Mouse (Mus musculus): ENCODE measurements around the gene Flvcr1.

The Flvcr1 gene

DNA sequence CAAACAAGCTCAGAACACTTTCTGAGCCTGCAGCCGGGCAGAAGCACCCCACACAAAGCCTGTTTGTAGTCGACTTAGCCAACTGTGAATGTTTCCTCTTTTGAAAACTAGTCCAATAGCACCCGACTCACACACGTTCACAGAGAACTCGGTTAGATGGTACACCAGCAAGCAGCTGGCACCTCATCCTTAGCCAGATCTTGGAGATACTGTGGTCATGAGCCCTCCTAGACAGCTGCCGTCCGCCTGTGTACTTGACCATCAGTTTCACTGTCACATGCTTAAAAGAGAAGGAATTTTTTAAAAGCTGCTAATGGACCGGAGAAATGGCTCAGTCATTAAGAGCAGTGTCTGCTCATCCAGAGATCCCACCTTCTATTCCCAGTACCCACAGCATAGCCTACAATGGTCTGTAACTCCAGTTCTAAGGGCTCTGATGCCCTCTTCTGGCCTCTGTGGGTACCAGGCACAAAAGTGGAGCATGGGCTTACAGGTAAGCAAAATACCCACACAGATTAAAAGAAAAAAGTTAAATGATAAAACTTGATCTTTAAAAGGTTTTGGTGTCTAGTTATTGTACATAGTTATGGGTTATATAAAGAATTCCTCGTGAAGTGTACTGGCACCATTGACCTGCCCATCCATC lies 36.4 kb downstream of the Flvcr1 start:
- ATAC-seq (ENCODE audit: insufficient number of reproducible peaks, low FRiP score, low TSS enrichment): no peak

DNA sequence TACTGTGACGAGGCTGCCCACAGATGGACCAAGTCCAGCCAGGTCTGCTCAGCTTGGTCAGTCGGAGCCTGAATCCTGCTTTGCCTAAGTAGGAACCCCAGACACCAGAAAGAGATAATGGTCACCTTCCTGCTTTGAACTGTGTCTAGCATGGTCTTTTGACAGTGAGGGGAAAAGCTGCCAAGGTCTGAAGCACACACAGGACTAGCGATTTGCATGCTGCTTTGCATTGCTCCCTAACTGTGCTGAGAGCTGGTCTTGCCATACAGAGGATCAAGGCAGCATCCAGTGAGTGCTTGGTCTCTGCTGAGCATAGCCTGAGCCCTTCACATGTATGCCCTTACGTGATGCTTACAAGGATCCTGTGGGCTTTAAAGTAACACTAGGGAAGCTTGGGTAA lies 44.5 kb downstream of the Flvcr1 start:
- ATAC-seq (ENCODE audit: insufficient number of reproducible peaks, low FRiP score, low TSS enrichment): no peak

DNA sequence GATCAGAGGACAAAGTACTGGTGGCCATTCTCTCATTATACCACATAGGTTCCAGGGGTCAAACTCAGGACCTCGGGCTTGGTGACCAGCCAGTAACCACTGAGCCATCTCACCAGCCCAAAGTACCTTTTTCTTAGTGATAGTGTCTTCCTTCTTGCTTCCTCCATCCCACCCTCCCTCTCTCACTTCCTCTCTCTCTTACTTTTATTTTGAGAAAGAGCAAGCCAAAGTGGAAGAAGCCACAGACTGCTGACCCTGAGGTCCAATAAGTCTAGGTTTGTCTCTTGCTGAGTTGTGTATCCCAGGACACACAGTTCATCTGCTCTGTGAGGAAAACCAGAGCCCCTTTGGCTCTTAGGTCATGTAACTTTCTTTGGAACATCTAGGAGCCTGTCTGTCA lies 45.5 kb downstream of the Flvcr1 start:
- no peak for ATAC-seq (ENCODE audit: insufficient number of reproducible peaks, low FRiP score, low TSS enrichment)

DNA sequence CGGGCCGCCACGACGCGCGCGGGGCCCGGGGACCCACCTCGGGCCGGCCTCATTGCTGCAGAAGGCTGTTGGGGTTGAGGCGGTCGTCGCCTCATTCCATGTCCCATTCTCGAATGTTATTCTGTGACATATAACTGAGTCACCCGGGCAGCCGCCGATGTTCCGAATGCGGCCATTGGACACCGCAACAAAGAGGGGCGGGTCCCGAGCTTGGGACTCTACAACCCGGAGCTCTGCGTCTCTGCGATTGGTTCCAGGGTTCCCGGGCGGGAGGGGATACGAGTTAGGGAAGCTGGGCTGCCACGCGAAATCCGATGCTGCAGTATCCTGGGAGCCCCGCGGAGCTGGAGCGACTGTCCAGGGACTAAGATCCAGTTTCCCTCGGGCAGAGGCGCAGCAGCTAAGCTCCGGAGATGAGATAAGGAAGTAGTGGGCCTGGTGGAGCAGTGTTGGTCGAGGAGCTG lies 46.8 kb downstream of the Flvcr1 start, which contains the start of gene Vash2:
TSS of gene Vash2 (minus strand) at position 197 of the 464 bp plus-strand sequence.
- ATAC-seq (ENCODE audit: insufficient number of reproducible peaks, low FRiP score, low TSS enrichment): peak; percentile 57; the same call in 1 of the 2 replicates

DNA sequence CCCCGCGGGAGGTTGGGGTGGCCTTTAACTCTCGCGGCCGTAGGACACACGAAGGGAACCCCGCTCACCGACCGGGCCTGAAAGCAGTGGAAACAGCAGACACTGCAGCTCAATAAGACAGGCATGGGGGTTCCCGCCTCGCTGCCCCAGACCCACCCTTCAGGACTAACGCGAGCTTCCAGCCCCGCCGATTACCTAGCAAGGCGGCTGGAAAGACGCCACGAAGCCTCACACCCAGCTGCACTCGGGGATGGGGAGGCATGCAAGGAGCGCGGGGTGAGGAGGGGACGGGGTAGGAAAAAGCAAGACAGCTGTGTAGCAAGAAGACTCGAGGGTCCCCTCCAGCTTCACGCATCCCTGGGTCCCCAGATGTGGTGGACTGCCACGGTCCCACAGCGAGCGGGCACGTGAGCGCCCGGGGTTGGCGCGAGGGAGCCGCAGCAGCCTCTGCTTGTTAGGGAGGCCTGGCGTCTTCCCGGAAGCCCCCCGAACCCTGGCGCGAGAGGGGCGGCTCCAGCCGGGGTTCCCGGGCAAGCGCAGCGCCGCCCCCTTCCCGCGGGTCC lies 47.4 kb downstream of the Flvcr1 start:
- 0 out of 2 replicates have a peak, but pooled peaks have one; percentile 50 for ATAC-seq (ENCODE audit: insufficient number of reproducible peaks, low FRiP score, low TSS enrichment)

DNA sequence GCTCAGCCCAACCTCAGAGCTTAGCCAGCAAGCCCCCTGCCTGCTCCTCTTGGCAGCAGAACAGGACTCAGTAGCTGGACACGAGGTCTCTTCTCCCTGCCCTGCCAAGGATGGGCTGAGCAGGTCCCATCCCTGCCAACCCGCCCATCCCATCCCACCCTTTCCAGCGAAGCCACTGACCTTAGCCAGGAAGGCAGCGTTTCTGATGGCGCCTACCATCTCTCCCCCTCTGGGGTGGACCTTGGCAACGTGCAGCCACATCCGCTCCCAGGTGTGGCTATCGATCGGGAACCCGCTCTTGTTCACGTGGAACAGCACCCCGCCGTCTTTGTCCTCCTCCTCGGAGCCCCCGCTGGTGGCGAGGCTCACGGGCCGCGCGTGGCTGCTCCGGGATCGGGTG lies 48.0 kb downstream of the Flvcr1 start:
- ATAC-seq (ENCODE audit: insufficient number of reproducible peaks, low FRiP score, low TSS enrichment): no peak

DNA sequence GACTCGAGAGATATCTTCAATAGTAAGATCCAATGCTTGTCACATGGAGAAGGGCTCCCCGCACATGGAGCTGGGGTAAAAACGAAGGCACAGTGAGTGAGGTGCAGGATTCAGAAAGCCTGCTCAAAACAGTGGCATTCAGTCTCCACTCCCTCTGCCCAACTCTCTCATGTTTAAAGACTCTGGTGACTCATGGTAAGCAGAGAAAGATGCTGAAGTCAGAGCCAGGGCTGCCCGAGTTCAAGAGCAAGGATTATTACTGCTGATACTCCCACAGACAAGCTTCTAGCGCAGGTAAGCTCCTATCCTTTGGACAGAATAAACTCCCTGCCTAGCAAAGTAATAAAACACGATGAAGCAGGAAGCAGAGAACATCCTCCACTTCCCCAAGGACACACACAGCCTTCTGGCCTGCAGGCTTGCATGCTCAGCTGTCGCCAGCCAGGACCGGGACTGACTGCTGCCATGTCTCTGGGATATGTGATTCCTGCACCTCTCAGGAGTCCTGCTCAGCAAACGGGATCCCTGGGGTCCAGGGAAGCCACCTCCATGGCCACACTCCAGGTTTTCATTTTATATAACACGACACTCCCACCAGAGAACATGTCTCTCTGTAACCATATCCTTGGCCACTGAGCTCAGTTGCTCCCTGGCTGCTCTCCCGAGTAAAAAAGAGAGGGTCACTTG lies 48.9 kb downstream of the Flvcr1 start:
- ATAC-seq (ENCODE audit: insufficient number of reproducible peaks, low FRiP score, low TSS enrichment): no peak

DNA sequence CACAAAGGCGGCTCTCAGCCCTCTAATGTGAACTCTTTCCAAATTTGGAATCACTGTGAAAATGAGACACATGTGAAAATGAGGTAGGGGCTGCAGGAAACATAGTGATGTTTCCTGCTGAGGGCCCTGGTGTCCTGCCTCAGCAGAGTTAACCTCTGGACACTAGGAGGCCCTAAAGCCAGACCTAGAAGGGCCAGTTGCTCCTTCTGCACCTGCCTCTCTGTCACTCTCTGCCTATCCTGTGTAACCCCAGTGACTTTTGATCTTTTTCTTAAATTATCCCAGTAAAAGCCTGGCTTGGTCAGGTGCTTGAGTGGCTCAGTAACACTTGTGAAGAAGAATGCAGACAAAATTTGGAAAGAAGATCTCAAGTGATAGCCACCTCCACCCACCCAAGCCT lies 51.1 kb downstream of the Flvcr1 start:
- ATAC-seq (ENCODE audit: insufficient number of reproducible peaks, low FRiP score, low TSS enrichment): no peak

DNA sequence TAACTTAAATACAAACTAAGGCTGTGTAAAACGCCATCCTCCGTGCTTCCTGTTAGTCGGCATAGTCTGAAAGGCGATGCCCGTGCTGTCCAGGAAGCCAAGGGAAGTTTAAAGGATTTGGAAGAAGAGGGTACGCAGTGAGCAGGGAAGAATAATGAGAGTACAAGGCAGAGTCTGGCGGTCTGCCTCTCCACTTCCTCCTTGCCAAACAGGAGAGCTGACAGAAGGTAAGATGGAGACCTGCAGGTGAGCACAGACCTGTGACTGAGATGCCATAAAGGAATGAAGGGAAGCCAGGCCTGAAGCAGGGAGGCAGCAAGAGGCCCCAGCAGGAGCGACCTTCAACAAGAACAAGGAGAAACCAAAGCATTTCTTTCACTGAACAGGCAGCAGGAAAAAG lies 51.8 kb downstream of the Flvcr1 start:
- ATAC-seq (ENCODE audit: insufficient number of reproducible peaks, low FRiP score, low TSS enrichment): no peak

DNA sequence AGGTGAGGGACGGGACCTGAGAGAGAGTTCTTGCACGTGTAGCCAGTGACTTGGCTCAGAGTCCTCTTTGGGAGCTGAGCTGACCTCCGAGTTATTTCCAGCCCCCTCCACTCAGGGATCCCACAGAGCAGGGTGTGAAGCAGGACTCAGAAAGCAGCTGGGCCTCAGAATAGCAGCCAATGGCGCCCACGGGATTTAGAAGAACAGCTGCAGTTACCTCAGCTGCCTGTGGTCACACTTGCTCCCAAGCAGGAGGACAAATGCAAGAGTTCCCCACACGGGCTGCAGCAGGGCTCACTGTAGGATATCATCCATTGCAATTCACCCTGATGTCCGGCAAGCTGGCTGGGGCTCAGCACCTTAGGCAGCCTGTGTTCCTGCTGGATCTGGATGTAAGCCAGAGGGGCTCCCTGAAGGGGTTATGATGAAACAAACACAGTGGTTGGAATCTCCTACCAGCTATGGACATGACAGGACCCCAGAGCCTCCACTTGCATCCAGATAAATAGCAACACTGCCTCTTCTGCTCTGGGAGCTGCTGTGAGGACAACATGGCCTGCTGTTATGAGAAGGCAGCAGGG lies 53.3 kb downstream of the Flvcr1 start:
- ATAC-seq (ENCODE audit: insufficient number of reproducible peaks, low FRiP score, low TSS enrichment): no peak

DNA sequence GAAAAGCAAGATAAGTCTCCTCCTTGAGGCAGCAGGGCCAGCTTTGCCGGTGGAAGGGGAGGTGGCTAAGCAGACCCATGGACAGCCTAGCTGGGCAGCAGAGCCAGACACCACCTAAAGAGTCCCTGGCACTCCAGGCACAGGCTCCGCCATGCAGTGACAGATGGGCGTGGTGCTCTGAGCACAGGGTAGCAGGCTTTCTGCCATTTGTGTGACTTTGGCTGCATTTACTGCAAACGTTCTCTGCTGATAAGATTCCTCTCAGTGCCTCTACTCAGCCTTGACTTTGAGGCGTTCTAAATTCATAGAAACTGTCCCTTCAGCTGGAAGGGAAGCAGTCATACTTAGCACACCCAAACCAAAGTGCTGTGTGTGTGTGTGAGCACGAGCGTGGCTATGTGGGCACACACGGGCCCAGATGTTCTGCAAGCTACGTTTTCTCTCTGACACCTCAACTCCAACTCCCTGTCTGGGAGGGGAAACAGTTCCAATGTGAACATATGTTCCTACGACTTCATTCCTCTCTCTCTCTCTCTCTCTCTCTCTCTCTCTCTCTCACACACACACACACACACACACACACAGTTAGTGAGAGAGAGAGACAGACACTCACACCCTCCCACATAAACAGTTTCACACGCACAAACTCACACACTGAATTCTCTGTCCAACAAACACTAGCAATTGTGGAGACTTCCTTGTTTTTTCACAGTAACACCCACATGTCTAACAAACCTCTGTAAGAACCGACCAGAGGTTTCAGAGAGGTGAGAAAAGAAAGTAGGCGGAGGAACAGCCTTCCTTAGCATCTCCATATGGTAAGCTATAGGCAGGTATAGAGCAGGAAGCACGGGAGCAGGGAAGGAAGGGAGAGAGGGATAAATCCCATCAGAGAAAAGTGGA lies 54.0 kb downstream of the Flvcr1 start:
- peak; percentile 63; the same call in 1 of the 2 replicates for ATAC-seq (ENCODE audit: insufficient number of reproducible peaks, low FRiP score, low TSS enrichment)

DNA sequence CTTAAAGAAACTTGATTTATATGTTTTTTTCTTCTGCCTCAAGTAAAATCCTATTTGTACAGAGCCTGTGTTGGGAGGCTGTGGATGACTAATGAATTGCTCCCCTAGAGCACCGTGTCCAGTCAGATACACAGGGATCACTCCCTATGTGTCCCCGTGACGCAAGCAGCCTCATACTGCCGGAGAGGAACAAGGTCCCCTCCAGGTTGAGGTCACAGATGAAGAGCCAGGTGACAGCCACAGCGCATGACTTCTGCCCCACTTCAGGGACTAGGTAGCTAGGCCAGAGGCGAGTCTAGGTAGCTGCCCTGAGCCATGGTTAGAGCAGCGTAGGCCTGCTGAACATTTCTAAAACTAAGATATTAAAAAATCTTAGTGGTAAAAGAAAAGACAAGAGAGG lies 57.9 kb downstream of the Flvcr1 start:
- no peak for ATAC-seq (ENCODE audit: insufficient number of reproducible peaks, low FRiP score, low TSS enrichment)

DNA sequence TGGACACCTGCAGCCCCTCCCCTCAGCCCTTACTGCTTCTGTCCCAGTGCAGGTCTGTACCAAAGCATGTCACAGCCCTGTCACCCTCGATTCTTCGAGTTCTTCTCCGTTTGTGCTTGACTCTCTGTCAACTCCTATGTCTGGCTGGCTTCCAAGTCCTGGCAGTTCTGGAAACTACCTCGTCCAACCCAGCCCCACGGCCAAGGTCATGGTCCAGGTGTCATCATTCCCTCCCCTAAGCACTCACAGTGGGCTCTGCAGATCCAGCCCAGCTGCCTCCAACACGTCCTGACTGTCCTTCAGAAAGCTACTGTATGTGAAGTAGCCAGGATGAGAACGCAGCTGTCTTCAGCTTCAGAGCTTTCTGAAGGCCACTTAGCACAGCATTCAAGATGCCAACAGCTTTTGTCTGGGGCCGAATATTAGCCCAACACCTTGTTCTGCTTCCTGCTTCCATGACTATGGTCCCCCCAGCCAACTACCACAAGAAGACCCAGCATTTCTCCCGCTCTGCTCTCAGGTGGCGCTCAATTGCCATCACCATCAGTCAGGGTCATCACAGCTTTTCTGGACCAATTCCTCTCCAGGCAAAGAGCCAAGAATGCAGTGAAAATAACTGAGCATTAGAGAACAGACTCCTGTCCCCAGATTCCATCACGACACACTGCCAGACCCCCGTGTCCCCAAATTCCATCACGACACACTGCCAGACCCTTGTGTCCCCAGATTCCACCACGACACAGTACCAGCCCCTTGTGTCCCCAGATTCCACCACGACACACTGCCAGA lies 60.8 kb downstream of the Flvcr1 start:
- no peak for ATAC-seq (ENCODE audit: insufficient number of reproducible peaks, low FRiP score, low TSS enrichment)

DNA sequence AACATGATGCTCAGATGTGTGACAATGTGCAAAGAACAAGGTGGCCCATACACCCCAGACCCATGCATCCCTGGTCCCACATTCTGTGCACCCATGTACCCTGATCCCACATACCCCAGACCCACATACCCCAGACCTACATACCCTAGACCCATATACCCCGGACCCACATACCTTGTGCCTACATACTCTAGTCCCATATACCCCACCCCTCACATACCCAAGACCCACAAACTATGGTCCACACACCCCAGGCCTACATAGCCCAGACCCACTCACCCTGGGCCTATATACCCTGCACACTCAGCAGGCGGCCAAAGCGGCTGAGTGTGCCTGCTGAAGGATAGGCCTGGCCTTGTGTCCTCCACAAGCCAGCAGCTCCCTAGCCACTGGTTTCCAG lies 63.2 kb downstream of the Flvcr1 start:
- no peak for ATAC-seq (ENCODE audit: insufficient number of reproducible peaks, low FRiP score, low TSS enrichment)

DNA sequence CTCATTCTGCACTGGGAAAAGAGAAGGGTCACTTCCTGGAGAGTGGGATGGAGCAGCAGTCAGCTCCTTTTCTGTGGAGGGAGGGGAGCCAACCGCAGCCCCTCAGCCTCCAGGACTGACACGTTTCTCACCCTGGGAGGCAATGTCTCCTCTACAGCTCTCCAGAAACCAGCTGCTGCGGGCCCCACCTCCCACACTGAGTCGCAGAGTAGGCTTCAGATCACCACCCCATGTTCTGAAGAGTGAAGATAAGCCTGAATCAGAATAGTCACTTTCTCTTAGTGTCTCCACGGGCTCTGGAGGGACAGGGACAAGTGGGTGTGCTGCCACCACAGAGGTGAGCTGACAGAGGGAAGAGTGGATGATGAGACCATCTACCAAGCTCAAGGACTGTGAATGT lies 67.1 kb downstream of the Flvcr1 start:
- ATAC-seq (ENCODE audit: insufficient number of reproducible peaks, low FRiP score, low TSS enrichment): no peak
